ENCODE assay signal across 7 mouse cellular contexts in the genomic region with DNA sequence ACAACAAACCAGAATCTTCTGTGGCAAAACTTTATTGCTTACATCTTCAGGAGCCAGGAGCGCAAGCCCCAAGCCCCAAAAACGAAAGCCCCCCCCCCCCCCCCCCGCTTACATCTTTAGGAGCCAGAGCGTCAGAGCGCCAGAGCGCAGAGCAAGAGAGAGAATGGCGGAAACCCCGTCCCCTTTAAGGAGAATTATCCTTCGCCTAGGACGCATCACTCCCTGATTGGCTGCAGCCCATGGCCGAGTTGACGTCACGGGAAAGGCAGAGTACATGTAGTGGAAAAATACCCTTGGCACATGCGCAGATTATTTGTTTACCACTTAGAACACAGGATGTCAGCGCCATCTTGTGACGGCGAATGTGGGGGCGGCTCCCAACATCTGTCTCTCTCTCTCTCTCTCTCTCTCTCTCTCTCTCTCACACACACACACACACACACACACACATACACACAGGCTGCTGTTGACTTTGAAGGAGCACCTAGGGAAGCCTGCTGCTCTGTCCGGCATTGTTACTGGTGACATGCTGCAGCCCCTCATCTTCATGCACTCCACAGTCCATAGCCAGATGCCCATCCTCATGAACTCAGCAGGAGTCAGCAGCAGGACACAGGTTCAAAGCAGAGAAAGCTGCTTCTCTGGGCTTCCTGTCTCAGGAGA. TPM values are rescaled to one million over a fixed set of nuclear protein-coding genes. Genes with fewer than 3 reads are reported as not detected.
A peak's percentile ranks its signal among the peaks of the same experiment; 100 is the strongest.
DNase-seq lines count a peak whose midpoint lies in the region; ATAC-seq and TF ChIP-seq lines count a peak whose summit lies in the region.
"Not testable (repeated sequence)": the region's sequence is repeated elsewhere in the genome, so short reads cannot be mapped to it uniquely, and the experiment has no call there.

No protein-coding gene starts in this region.

- not testable (repeated sequence) for H3K27me3 ChIP-seq in forebrain, embryonic 13.5 days; heart, postnatal 0 days (ENCODE audit: control insufficient read depth, insufficient read depth, low read length); kidney, embryonic 14.5 days (ENCODE audit: control insufficient read depth, insufficient read depth, low read length); liver, embryonic 14.5 days (ENCODE audit: control insufficient read depth, insufficient read depth, low read length); midbrain, embryonic 13.5 days

- 0 out of 2 replicates have a peak overlapping the region, but pooled peaks have one; percentile 7 for H3K4me3 ChIP-seq in forebrain, embryonic 13.5 days
- H3K4me3 ChIP-seq in heart, postnatal 0 days (ENCODE audit: low read depth, low read length): peak overlapping the region; percentile 28; the same call in 1 of the 2 replicates
- peak overlapping the region; percentile 24 for H3K4me3 ChIP-seq in kidney, embryonic 14.5 days (ENCODE audit: low read length)
- H3K4me3 ChIP-seq in liver, embryonic 14.5 days (ENCODE audit: insufficient read depth in 1 of 2, low read depth in 2 of 2, low read length in 2 of 2): peak overlapping the region; percentile 29 to 40; a peak in 3 of 4 replicates
- H3K4me3 ChIP-seq in midbrain, embryonic 13.5 days (replicated peaks): peak overlapping the region; percentile 3; the same call in 1 of the 2 replicates

- H3K9ac ChIP-seq in forebrain, embryonic 13.5 days; heart, postnatal 0 days (replicated peaks; ENCODE audit: low read depth, low read length); kidney, embryonic 14.5 days (ENCODE audit: low read depth, low read length); liver, embryonic 14.5 days (replicated peaks); midbrain, embryonic 13.5 days (replicated peaks): not testable (repeated sequence)

- WGBS in forebrain, embryonic 13.5 days: 47% methylated on average over 13 of the region's 19 CpGs
- 82% methylated on average over 3 of the region's 19 CpGs for WGBS in heart, postnatal 0 days
- WGBS in kidney, embryonic 14.5 days: 72% methylated on average over 10 of the region's 19 CpGs
- 68% methylated on average over 11 of the region's 19 CpGs for WGBS in liver, embryonic 14.5 days (ENCODE audit: insufficient replicate concordance)
- 72% methylated on average over 5 of the region's 19 CpGs for WGBS in midbrain, embryonic 13.5 days

- not testable (repeated sequence) for ATAC-seq in forebrain, embryonic 13.5 days; kidney, embryonic 14.5 days (ENCODE audit: low FRiP score, low TSS enrichment)
- ATAC-seq in heart, postnatal 0 days (ENCODE audit: insufficient read depth, low read depth): peak; percentile 55; the same call in 1 of the 2 replicates
- peak; percentile 37 for ATAC-seq in liver, embryonic 14.5 days (ENCODE audit: insufficient read depth)
- ATAC-seq in midbrain, embryonic 13.5 days: peak; percentile 53; the same call in 1 of the 2 replicates

- TF ChIP-seq EP300 in heart, postnatal 0 days (IDR thresholded peaks at IDR 0.05; ENCODE audit: low read depth); liver, embryonic 14.5 days (IDR thresholded peaks at IDR 0.05; ENCODE audit: low read depth): not testable (repeated sequence)

- not testable (repeated sequence) for TF ChIP-seq CTCF in heart, postnatal 0 days (IDR thresholded peaks at IDR 0.05; ENCODE audit: low read depth); liver, embryonic 14.5 days (IDR thresholded peaks at IDR 0.05; ENCODE audit: low read depth)

- H3K9me3 ChIP-seq in forebrain, embryonic 13.5 days (replicated peaks); heart, postnatal 0 days (replicated peaks; ENCODE audit: control insufficient read depth, low read length); kidney, embryonic 14.5 days (ENCODE audit: control insufficient read depth, low read length); liver, embryonic 14.5 days (ENCODE audit: control insufficient read depth, low read length); midbrain, embryonic 13.5 days: not testable (repeated sequence)

- peak; percentile 56 for DNase-seq in brain, adult 2 months (ENCODE audit: low read depth, low spot score)
- not testable (repeated sequence) for DNase-seq in heart, postnatal 0 days (ENCODE audit: low spot score); liver, embryonic 14.5 days (ENCODE audit: low read depth in 3 of 3, low spot score in 3 of 3)
- DNase-seq in retina, adult 2 months (ENCODE audit: low read depth, low spot score): peak; percentile 8

- H3K4me1 ChIP-seq in forebrain, embryonic 13.5 days; heart, postnatal 0 days (ENCODE audit: control insufficient read depth, insufficient read depth); kidney, embryonic 14.5 days (ENCODE audit: control insufficient read depth, insufficient read depth, low read length); liver, embryonic 14.5 days (replicated peaks; ENCODE audit: control insufficient read depth in 2 of 2, insufficient read depth in 2 of 2, low read length in 1 of 2); midbrain, embryonic 13.5 days (replicated peaks): not testable (repeated sequence)

- H3K36me3 ChIP-seq in forebrain, embryonic 13.5 days (ENCODE audit: poor library complexity, severe bottlenecking): peaks cover 90% of the 10 kb centered on the region
- H3K36me3 ChIP-seq in heart, postnatal 0 days (replicated peaks; ENCODE audit: control insufficient read depth, insufficient read depth, low read length): peaks cover 75% of the 10 kb centered on the region
- H3K36me3 ChIP-seq in kidney, embryonic 14.5 days (ENCODE audit: control insufficient read depth, insufficient read depth, low read length): peaks cover 81% of the 10 kb centered on the region
- peaks cover 89% of the 10 kb centered on the region for H3K36me3 ChIP-seq in liver, embryonic 14.5 days (replicated peaks; ENCODE audit: control insufficient read depth, insufficient read depth, low read depth)
- peaks cover 89% of the 10 kb centered on the region for H3K36me3 ChIP-seq in midbrain, embryonic 13.5 days

- H3K27ac ChIP-seq in forebrain, embryonic 13.5 days; kidney, embryonic 14.5 days (ENCODE audit: low read depth, low read length): not testable (repeated sequence)
- H3K27ac ChIP-seq in heart, postnatal 0 days (ENCODE audit: low read depth): peak overlapping the region; percentile 76
- peak overlapping the region; percentile 50 for H3K27ac ChIP-seq in liver, embryonic 14.5 days
- H3K27ac ChIP-seq in midbrain, embryonic 13.5 days: peak overlapping the region; percentile 74

- H3K4me2 ChIP-seq in forebrain, embryonic 13.5 days: peak overlapping the region; percentile 37; the same call in 1 of the 2 replicates
- peak overlapping the region; percentile 32; the same call in 1 of the 2 replicates for H3K4me2 ChIP-seq in heart, postnatal 0 days (ENCODE audit: low read depth, low read length)
- peak overlapping the region; percentile 19; the same call in 1 of the 2 replicates for H3K4me2 ChIP-seq in kidney, embryonic 14.5 days (replicated peaks; ENCODE audit: low read depth, low read length)
- 0 out of 2 replicates have a peak overlapping the region, but pooled peaks have one; percentile 31 for H3K4me2 ChIP-seq in liver, embryonic 14.5 days (ENCODE audit: low read depth)
- peak overlapping the region; percentile 37 for H3K4me2 ChIP-seq in midbrain, embryonic 13.5 days (replicated peaks)

RNA-seq across cellular contexts. Expression of a gene that starts 55.1 kb away (rescaled TPM):
- polyA plus RNA-seq in forebrain, embryonic 13.5 days (2015; fragmentation: Nextera tagmentation; extraction: Ambion mirVana): 111 and 117 TPM in 2 replicates
- total RNA-seq in heart, postnatal 0 days (2014; rRNA removed; ENCODE audit: low replicate concordance): 83.8 and 113 TPM in 2 replicates
- polyA plus RNA-seq in heart, postnatal 0 days (2015; fragmentation: Nextera tagmentation; extraction: Ambion mirVana): 67.2 and 67.7 TPM in 2 replicates
- 31.6 and 50.1 TPM in 2 replicates for polyA plus RNA-seq in kidney, embryonic 14.5 days (2014; fragmentation: Nextera tagmentation; extraction: Ambion mirVana)
- 17.8 and 18.4 TPM in 2 replicates for polyA plus RNA-seq in liver, embryonic 14.5 days (2012; rRNA removed)
- polyA plus RNA-seq in liver, embryonic 14.5 days (2014; fragmentation: Nextera tagmentation; extraction: Ambion mirVana): 16.6 and 17.1 TPM in 2 replicates
- polyA plus RNA-seq in midbrain, embryonic 13.5 days (2015; fragmentation: Nextera tagmentation; extraction: Ambion mirVana): 149 and 150 TPM in 2 replicates
